8 mouse cellular contexts compared by ENCODE assay signal in genomic region chr5:138992611-138993370, GRCm38 (mm10). TPM values are rescaled to one million over a fixed set of nuclear protein-coding genes. Genes with fewer than 3 reads are reported as not detected.
DNase-seq lines count a peak whose midpoint lies in the region; ATAC-seq and TF ChIP-seq lines count a peak whose summit lies in the region.

No protein-coding gene starts in this region.

- peak overlapping the region; percentile 83 for H3K9ac ChIP-seq in lung, embryonic 14.5 days
- H3K9ac ChIP-seq in limb, embryonic 14.5 days (ENCODE audit: low read depth, low read length, severe bottlenecking) = peak overlapping the region; percentile 51
- peak overlapping the region; percentile 80 for H3K9ac ChIP-seq in neural tube, embryonic 14.5 days (replicated peaks; ENCODE audit: low read depth, low read length)

- TF ChIP-seq POLR2A in limb, embryonic 14.5 days (IDR thresholded peaks at IDR 0.05; ENCODE audit: borderline replicate concordance, extremely low read depth, insufficient read depth, insufficient read length) = no peak

- 4% methylated on average over 59 of the region's 59 CpGs for WGBS in lung, embryonic 14.5 days
- WGBS in embryonic facial prominence, embryonic 10.5 days = under 1% methylated on average over 59 of the region's 59 CpGs
- WGBS in hindbrain, embryonic 10.5 days = 1% methylated on average over 59 of the region's 59 CpGs
- WGBS in limb, embryonic 14.5 days = 2% methylated on average over 57 of the region's 59 CpGs
- WGBS in neural tube, embryonic 14.5 days = 2% methylated on average over 59 of the region's 59 CpGs

- H3K27me3 ChIP-seq in lung, embryonic 14.5 days (ENCODE audit: insufficient read depth, low read length) = peaks cover 58% of the 10 kb centered on the region
- H3K27me3 ChIP-seq in embryonic facial prominence, embryonic 10.5 days (replicated peaks; ENCODE audit: low read depth, poor library complexity, severe bottlenecking) = peaks cover 95% of the 10 kb centered on the region
- H3K27me3 ChIP-seq in hindbrain, embryonic 10.5 days (ENCODE audit: insufficient read depth, poor library complexity, severe bottlenecking) = peaks cover 90% of the 10 kb centered on the region
- peaks cover 52% of the 10 kb centered on the region for H3K27me3 ChIP-seq in limb, embryonic 14.5 days (ENCODE audit: control insufficient read depth, insufficient read depth, low read length)
- H3K27me3 ChIP-seq in neural tube, embryonic 14.5 days (ENCODE audit: control insufficient read depth, insufficient read depth, low read length) = peaks cover 30% of the 10 kb centered on the region

- H3K4me3 ChIP-seq in lung, embryonic 14.5 days (ENCODE audit: low read depth, low read length) = peak overlapping the region; percentile 70
- peak overlapping the region; percentile 80 for H3K4me3 ChIP-seq in embryonic facial prominence, embryonic 10.5 days
- peak overlapping the region; percentile 73 for H3K4me3 ChIP-seq in hindbrain, embryonic 10.5 days
- peak overlapping the region; percentile 73 for H3K4me3 ChIP-seq in limb, embryonic 14.5 days (replicated peaks; ENCODE audit: low read length)
- H3K4me3 ChIP-seq in neural tube, embryonic 14.5 days (ENCODE audit: low read depth, low read length) = peak overlapping the region; percentile 55

- H3K9me3 ChIP-seq in lung, embryonic 14.5 days (ENCODE audit: low read depth, low read length) = no peaks in the 10 kb centered on the region
- H3K9me3 ChIP-seq in embryonic facial prominence, embryonic 10.5 days = no peaks in the 10 kb centered on the region
- H3K9me3 ChIP-seq in hindbrain, embryonic 10.5 days = no peaks in the 10 kb centered on the region
- H3K9me3 ChIP-seq in limb, embryonic 14.5 days (ENCODE audit: control insufficient read depth, low read length) = no peaks in the 10 kb centered on the region
- H3K9me3 ChIP-seq in neural tube, embryonic 14.5 days (ENCODE audit: control insufficient read depth, low read length) = no peaks in the 10 kb centered on the region

- peak overlapping the region; percentile 92 for H3K4me2 ChIP-seq in lung, embryonic 14.5 days
- peak overlapping the region; percentile 93 for H3K4me2 ChIP-seq in limb, embryonic 14.5 days (replicated peaks; ENCODE audit: low read depth, low read length, severe bottlenecking)
- peak overlapping the region; percentile 92 for H3K4me2 ChIP-seq in neural tube, embryonic 14.5 days (ENCODE audit: low read depth, low read length)

- peak; percentile 52 for DNase-seq in lung, embryonic 14.5 days
- DNase-seq in lung, postnatal 25 days (ENCODE audit: low spot score) = no peak
- peak; percentile 57 for DNase-seq in embryonic facial prominence, embryonic 10.5 days (ENCODE audit: low spot score)
- DNase-seq in hindbrain, embryonic 10.5 days (ENCODE audit: low spot score) = peak; percentile 55
- no peak for DNase-seq in limb, embryonic 14.5 days (ENCODE audit: low spot score)
- DNase-seq in left cerebral cortex, adult 11 months (ENCODE audit: low spot score) = no peak
- DNase-seq in layer of hippocampus, adult 9-10 months (ENCODE audit: low spot score) = no peak

- H3K4me1 ChIP-seq in lung, embryonic 14.5 days (ENCODE audit: insufficient read depth) = peaks cover 19% of the 10 kb centered on the region
- H3K4me1 ChIP-seq in embryonic facial prominence, embryonic 10.5 days = peaks cover 74% of the 10 kb centered on the region
- H3K4me1 ChIP-seq in hindbrain, embryonic 10.5 days (replicated peaks) = peaks cover 88% of the 10 kb centered on the region
- H3K4me1 ChIP-seq in limb, embryonic 14.5 days (ENCODE audit: control insufficient read depth, insufficient read depth, low read length) = peaks cover 48% of the 10 kb centered on the region
- H3K4me1 ChIP-seq in neural tube, embryonic 14.5 days (ENCODE audit: control insufficient read depth, insufficient read depth, low read length) = peaks cover 27% of the 10 kb centered on the region

- H3K36me3 ChIP-seq in lung, embryonic 14.5 days (ENCODE audit: insufficient read depth) = peaks cover 8% of the 10 kb centered on the region
- peaks cover 9% of the 10 kb centered on the region for H3K36me3 ChIP-seq in embryonic facial prominence, embryonic 10.5 days (replicated peaks)
- no peaks in the 10 kb centered on the region for H3K36me3 ChIP-seq in hindbrain, embryonic 10.5 days
- peaks cover 2% of the 10 kb centered on the region; the same call in 1 of the 2 replicates for H3K36me3 ChIP-seq in limb, embryonic 14.5 days (ENCODE audit: control insufficient read depth, insufficient read depth, low read length)
- H3K36me3 ChIP-seq in neural tube, embryonic 14.5 days (ENCODE audit: control insufficient read depth, insufficient read depth, low read length) = no peaks in the 10 kb centered on the region

- TF ChIP-seq CTCF in lung, embryonic 14.5 days (IDR thresholded peaks at IDR 0.05; ENCODE audit: low read depth) = no peak

- H3K27ac ChIP-seq in lung, embryonic 14.5 days (ENCODE audit: low read depth) = peak overlapping the region; percentile 95; the same call in 1 of the 2 replicates
- H3K27ac ChIP-seq in embryonic facial prominence, embryonic 10.5 days (replicated peaks) = peak overlapping the region; percentile 85
- no peak overlapping the region; the same call in 1 of the 2 replicates for H3K27ac ChIP-seq in hindbrain, embryonic 10.5 days
- no peak overlapping the region for H3K27ac ChIP-seq in limb, embryonic 14.5 days (replicated peaks; ENCODE audit: low read depth, low read length)
- H3K27ac ChIP-seq in neural tube, embryonic 14.5 days (ENCODE audit: low read depth, low read length) = no peak overlapping the region

- ATAC-seq in lung, embryonic 14.5 days (ENCODE audit: insufficient read depth) = no peak
- no peak for ATAC-seq in limb, embryonic 14.5 days (ENCODE audit: low FRiP score, low read depth)
- ATAC-seq in neural tube, embryonic 14.5 days (ENCODE audit: low read depth) = no peak

RNA-seq across cellular contexts. Expression of gene Pdgfa, which starts 4.4 kb away (rescaled TPM):
- polyA plus RNA-seq in lung, embryonic 14.5 days (2014; fragmentation: Nextera tagmentation; extraction: Ambion mirVana) = 40.9 and 46.0 TPM in 2 replicates
- polyA plus RNA-seq in embryonic facial prominence, embryonic 10.5 days (2016; fragmentation: Nextera tagmentation; extraction: Ambion mirVana) = 30.8 and 33.5 TPM in 2 replicates
- 10.4 and 12.8 TPM in 2 replicates for polyA plus RNA-seq in hindbrain, embryonic 10.5 days (2016; fragmentation: Nextera tagmentation; extraction: Ambion mirVana)
- polyA plus RNA-seq in limb, embryonic 14.5 days (2012; rRNA removed) = 27.8 and 34.0 TPM in 2 replicates
- polyA plus RNA-seq in limb, embryonic 14.5 days (2014; fragmentation: Nextera tagmentation; extraction: Ambion mirVana) = 73.4 and 83.4 TPM in 2 replicates
- polyA plus RNA-seq in neural tube, embryonic 14.5 days (2014; fragmentation: Nextera tagmentation; extraction: Ambion mirVana) = 23.4 and 27.5 TPM in 2 replicates

Comparison
In these comparisons a context has a peak if more than half of its experiments do, and no peak if none do; other contexts are left out.
1. DNase-seq: peak in lung, embryonic 14.5 days (single experiment), embryonic facial prominence, embryonic 10.5 days (single experiment) and hindbrain, embryonic 10.5 days (single experiment); none in lung, postnatal 25 days (single experiment), limb, embryonic 14.5 days (single experiment), left cerebral cortex, adult 11 months (single experiment) and layer of hippocampus, adult 9-10 months (single experiment).
2. H3K27ac ChIP-seq: peak in lung, embryonic 14.5 days (single experiment) and embryonic facial prominence, embryonic 10.5 days (single experiment); none in hindbrain, embryonic 10.5 days (single experiment), limb, embryonic 14.5 days (single experiment) and neural tube, embryonic 14.5 days (single experiment).
3. Peak in every context shown above with its lines, with median percentiles within 50 percentile points of each other: H3K4me2 ChIP-seq, H3K4me3 ChIP-seq and H3K9ac ChIP-seq.